Mouse (Mus musculus): ENCODE data around the gene Gamt.

GRCm38 (mm10) chr10:80295618-80296425 is 35.0 kb upstream of the Gamt start, which contains the start of gene Apc2:
- TF ChIP-seq CTCF (IDR thresholded peaks at IDR 0.05; ENCODE audit: borderline replicate concordance, insufficient read depth, low read length) = peak; percentile 62; the same call in 1 of the 2 replicates
- TF ChIP-seq POLR2A (IDR thresholded peaks at IDR 0.05; ENCODE audit: low read depth, low read length) = peak; percentile 54; the same call in 1 of the 2 replicates
